Mouse (Mus musculus): ENCODE measurements around the gene Rps18. TPM values are rescaled to one million over a fixed set of nuclear protein-coding genes. Genes with fewer than 3 reads are reported as not detected.
"Not testable (repeated sequence)": the region's sequence is repeated elsewhere in the genome, so short reads cannot be mapped to it uniquely, and the experiment has no call there.

Gene Rps18
- polyA plus RNA-seq, 1 experiment from 2014 or later = 1,302 TPM

GRCm38 (mm10) chr17:33958451-33958850 is 2.6 kb upstream of the Rps18 start:
- H3K36me3 ChIP-seq (ENCODE audit: control insufficient read depth, insufficient read depth, low read length) = peaks cover 16% of the 10 kb centered on the region
- no peak for ATAC-seq (ENCODE audit: low FRiP score)
- H3K27me3 ChIP-seq (ENCODE audit: control insufficient read depth, insufficient read depth, low read length) = no peaks in the 10 kb centered on the region
- 95% methylated on average over 11 of the region's 11 CpGs for WGBS
- no peak overlapping the region for H3K4me3 ChIP-seq (ENCODE audit: low read depth, low read length)
- no peak for DNase-seq (ENCODE audit: low spot score, missing footprints)
- H3K27ac ChIP-seq (ENCODE audit: low read depth, low read length) = no peak overlapping the region
- no peak overlapping the region for H3K9ac ChIP-seq (ENCODE audit: low read length)
- H3K4me2 ChIP-seq = no peak overlapping the region
- no peaks in the 10 kb centered on the region for H3K9me3 ChIP-seq (ENCODE audit: control insufficient read depth, low read length)
- peaks cover 19% of the 10 kb centered on the region for H3K4me1 ChIP-seq (ENCODE audit: control insufficient read depth, insufficient read depth, low read length)

DNA sequence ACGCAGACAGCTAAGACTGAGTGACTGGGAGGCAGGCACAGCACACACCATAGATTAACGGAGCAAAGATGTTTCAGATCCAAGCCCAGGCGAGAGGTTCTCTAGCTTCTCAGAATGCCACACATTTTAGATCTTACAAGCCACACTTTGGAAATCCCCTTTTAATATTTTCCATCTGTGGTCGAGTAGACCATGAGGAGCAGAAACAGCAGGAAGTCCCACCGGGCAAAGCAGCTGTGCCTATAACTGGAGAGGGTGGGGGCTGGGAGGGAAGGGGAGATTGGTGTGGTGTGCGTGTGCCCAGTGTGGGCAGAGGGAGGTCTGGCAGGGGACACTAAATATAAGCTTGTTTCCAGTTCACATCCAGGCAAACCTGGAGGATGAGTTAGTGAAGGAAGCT is 1.7 kb upstream of the Rps18 start:
- no peak for ATAC-seq (ENCODE audit: low FRiP score)
- H3K4me3 ChIP-seq (ENCODE audit: low read depth, low read length) = no peak overlapping the region
- WGBS = 84% methylated on average over 6 of the region's 6 CpGs
- no peak overlapping the region for H3K9ac ChIP-seq (ENCODE audit: low read length)
- no peaks in the 10 kb centered on the region for H3K27me3 ChIP-seq (ENCODE audit: control insufficient read depth, insufficient read depth, low read length)
- H3K9me3 ChIP-seq (ENCODE audit: control insufficient read depth, low read length) = no peaks in the 10 kb centered on the region
- H3K36me3 ChIP-seq (ENCODE audit: control insufficient read depth, insufficient read depth, low read length) = peaks cover 18% of the 10 kb centered on the region; the same call in 1 of the 2 replicates
- no peak overlapping the region for H3K27ac ChIP-seq (ENCODE audit: low read depth, low read length)
- H3K4me1 ChIP-seq (ENCODE audit: control insufficient read depth, insufficient read depth, low read length) = peaks cover 28% of the 10 kb centered on the region
- no peak overlapping the region for H3K4me2 ChIP-seq
- no peak for DNase-seq (ENCODE audit: low spot score, missing footprints)

DNA sequence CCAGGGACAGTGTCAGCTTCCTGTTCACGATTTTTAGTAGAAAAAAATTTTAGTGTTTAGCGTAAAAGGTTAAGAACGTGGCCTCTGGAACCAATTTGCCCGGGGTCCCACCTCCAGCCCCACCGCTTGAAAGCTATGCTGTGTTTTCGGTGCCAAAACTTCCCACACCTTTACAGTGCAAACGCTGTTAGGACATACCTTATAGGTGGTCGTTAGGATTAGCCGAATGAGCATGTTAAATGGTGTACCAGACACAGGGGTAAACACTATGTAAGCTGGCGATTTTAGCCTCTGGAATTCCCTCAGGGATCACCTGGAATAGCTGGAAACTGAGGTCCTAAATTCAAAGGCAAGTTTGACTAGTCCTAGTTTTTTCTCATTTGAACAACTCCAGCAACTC is 535 bp upstream of the Rps18 start:
- Histone ChIP-seq H3K36me3 (ENCODE audit: control insufficient read depth, insufficient read depth, low read length) (peaks cover 24% of the 10 kb centered on the region), H3K27me3 (ENCODE audit: control insufficient read depth, insufficient read depth, low read length) (no peaks in the 10 kb centered on the region), H3K9ac (ENCODE audit: low read length) (peak overlapping the region; percentile 82), H3K27ac (ENCODE audit: low read depth, low read length) (no peak overlapping the region), H3K9me3 (ENCODE audit: control insufficient read depth, low read length) (no peaks in the 10 kb centered on the region), H3K4me1 (ENCODE audit: control insufficient read depth, insufficient read depth, low read length) (peaks cover 38% of the 10 kb centered on the region), H3K4me3 (ENCODE audit: low read depth, low read length) (peak overlapping the region; percentile 98), H3K4me2 (peak overlapping the region; percentile 78)
- no peak for DNase-seq (ENCODE audit: low spot score, missing footprints)
- 9% methylated on average over 10 of the region's 10 CpGs for WGBS
- no peak for ATAC-seq (ENCODE audit: low FRiP score)

GRCm38 (mm10) chr17:33954646-33955554 is 901 bp downstream of the Rps18 start:
- peaks cover 44% of the 10 kb centered on the region for H3K4me1 ChIP-seq (ENCODE audit: control insufficient read depth, insufficient read depth, low read length)
- DNase-seq (ENCODE audit: low spot score, missing footprints) (peak; percentile 83), ATAC-seq (ENCODE audit: low FRiP score) (peak; percentile 48)
- H3K9me3 ChIP-seq (ENCODE audit: control insufficient read depth, low read length) = no peaks in the 10 kb centered on the region
- H3K9ac ChIP-seq (ENCODE audit: low read length) = peak overlapping the region; percentile 99
- H3K27ac ChIP-seq (ENCODE audit: low read depth, low read length) = peak overlapping the region; percentile 84
- no peaks in the 10 kb centered on the region for H3K27me3 ChIP-seq (ENCODE audit: control insufficient read depth, insufficient read depth, low read length)
- H3K4me3 ChIP-seq (ENCODE audit: low read depth, low read length) = peak overlapping the region; percentile 98
- 1% methylated on average over 33 of the region's 33 CpGs for WGBS
- H3K4me2 ChIP-seq = peak overlapping the region; percentile 99
- peaks cover 28% of the 10 kb centered on the region for H3K36me3 ChIP-seq (ENCODE audit: control insufficient read depth, insufficient read depth, low read length)

GRCm38 (mm10) chr17:33953961-33954565 is 1.7 kb downstream of the Rps18 start:
- peaks cover 24% of the 10 kb centered on the region for H3K36me3 ChIP-seq (ENCODE audit: control insufficient read depth, insufficient read depth, low read length)
- peak overlapping the region; percentile 99 for H3K4me2 ChIP-seq
- H3K9ac ChIP-seq (ENCODE audit: low read length) = peak overlapping the region; percentile 99
- ATAC-seq (ENCODE audit: low FRiP score) = no peak
- peaks cover 44% of the 10 kb centered on the region for H3K4me1 ChIP-seq (ENCODE audit: control insufficient read depth, insufficient read depth, low read length)
- WGBS = 47% methylated on average over 5 of the region's 5 CpGs
- DNase-seq (ENCODE audit: low spot score, missing footprints) = no peak
- no peaks in the 10 kb centered on the region for H3K9me3 ChIP-seq (ENCODE audit: control insufficient read depth, low read length)
- peak overlapping the region; percentile 84; the same call in 1 of the 2 replicates for H3K27ac ChIP-seq (ENCODE audit: low read depth, low read length)
- H3K4me3 ChIP-seq (ENCODE audit: low read depth, low read length) = peak overlapping the region; percentile 98
- H3K27me3 ChIP-seq (ENCODE audit: control insufficient read depth, insufficient read depth, low read length) = no peaks in the 10 kb centered on the region

DNA sequence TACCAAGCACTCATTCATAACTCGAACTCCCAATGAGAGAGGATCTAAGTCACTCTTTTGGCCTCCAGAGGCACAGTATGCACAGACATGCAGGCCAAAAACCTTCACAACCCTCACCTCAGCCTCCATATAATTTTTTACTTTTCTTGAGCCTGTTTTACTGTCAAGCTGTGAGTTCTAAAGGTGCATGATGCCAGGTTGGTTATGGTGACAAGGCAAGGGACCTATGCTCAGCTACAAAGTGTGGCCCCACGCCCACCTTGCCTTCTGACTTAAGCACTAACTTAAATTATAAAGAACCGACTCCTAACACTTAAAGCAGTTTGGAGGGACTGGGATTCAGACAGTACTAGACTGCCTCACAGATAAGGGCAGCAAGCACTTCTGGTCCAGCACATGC is 2.5 kb downstream of the Rps18 start:
- no peaks in the 10 kb centered on the region for H3K27me3 ChIP-seq (ENCODE audit: control insufficient read depth, insufficient read depth, low read length)
- H3K4me1 ChIP-seq (ENCODE audit: control insufficient read depth, insufficient read depth, low read length) = peaks cover 44% of the 10 kb centered on the region
- ATAC-seq (ENCODE audit: low FRiP score) (no peak), DNase-seq (ENCODE audit: low spot score, missing footprints) (no peak)
- no peak overlapping the region for H3K4me3 ChIP-seq (ENCODE audit: low read depth, low read length)
- H3K9me3 ChIP-seq (ENCODE audit: control insufficient read depth, low read length) = no peaks in the 10 kb centered on the region
- WGBS = 86% methylated on average over 3 of the region's 3 CpGs
- H3K9ac ChIP-seq (ENCODE audit: low read length) = no peak overlapping the region; the same call in 1 of the 2 replicates
- no peak overlapping the region for H3K4me2 ChIP-seq
- no peak overlapping the region for H3K27ac ChIP-seq (ENCODE audit: low read depth, low read length)
- H3K36me3 ChIP-seq (ENCODE audit: control insufficient read depth, insufficient read depth, low read length) = peaks cover 19% of the 10 kb centered on the region

GRCm38 (mm10) chr17:33952879-33953278 is 2.9 kb downstream of the Rps18 start:
- Histone ChIP-seq H3K27ac (ENCODE audit: low read depth, low read length) (no peak overlapping the region), H3K4me1 (ENCODE audit: control insufficient read depth, insufficient read depth, low read length) (peaks cover 44% of the 10 kb centered on the region), H3K9me3 (ENCODE audit: control insufficient read depth, low read length) (no peaks in the 10 kb centered on the region), H3K4me2 (no peak overlapping the region), H3K4me3 (ENCODE audit: low read depth, low read length) (no peak overlapping the region), H3K36me3 (ENCODE audit: control insufficient read depth, insufficient read depth, low read length) (peaks cover 19% of the 10 kb centered on the region), H3K9ac (ENCODE audit: low read length) (no peak overlapping the region; the same call in 1 of the 2 replicates), H3K27me3 (ENCODE audit: control insufficient read depth, insufficient read depth, low read length) (no peaks in the 10 kb centered on the region)
- DNase-seq (ENCODE audit: low spot score, missing footprints) (no peak), ATAC-seq (ENCODE audit: low FRiP score) (no peak)
- WGBS = 79% methylated on average over 4 of the region's 4 CpGs

- not testable (repeated sequence) for ATAC-seq (ENCODE audit: low FRiP score); H3K27me3 ChIP-seq (ENCODE audit: control insufficient read depth, insufficient read depth, low read length); H3K9me3 ChIP-seq (ENCODE audit: control insufficient read depth, low read length); H3K9ac ChIP-seq (ENCODE audit: low read length); H3K27ac ChIP-seq (ENCODE audit: low read depth, low read length)
- peak overlapping the region; percentile 69 for H3K4me2 ChIP-seq
- peak overlapping the region; percentile 37; the same call in 1 of the 2 replicates for H3K4me3 ChIP-seq (ENCODE audit: low read depth, low read length)
- peak; percentile 81 for DNase-seq (ENCODE audit: low spot score, missing footprints)
- peaks cover 19% of the 10 kb centered on the region for H3K36me3 ChIP-seq (ENCODE audit: control insufficient read depth, insufficient read depth, low read length)
- H3K4me1 ChIP-seq (ENCODE audit: control insufficient read depth, insufficient read depth, low read length) = peaks cover 44% of the 10 kb centered on the region
- WGBS = 76% methylated on average over 13 of the region's 13 CpGs
Measured at GRCm38 (mm10) chr17:33952015-33952414, 3.8 kb downstream of the Rps18 start.

Measured in midbrain, embryonic 11.5 days (tissue).